Mouse (Mus musculus): ENCODE results near the gene Gab1.

The Gab1 gene

DNA sequence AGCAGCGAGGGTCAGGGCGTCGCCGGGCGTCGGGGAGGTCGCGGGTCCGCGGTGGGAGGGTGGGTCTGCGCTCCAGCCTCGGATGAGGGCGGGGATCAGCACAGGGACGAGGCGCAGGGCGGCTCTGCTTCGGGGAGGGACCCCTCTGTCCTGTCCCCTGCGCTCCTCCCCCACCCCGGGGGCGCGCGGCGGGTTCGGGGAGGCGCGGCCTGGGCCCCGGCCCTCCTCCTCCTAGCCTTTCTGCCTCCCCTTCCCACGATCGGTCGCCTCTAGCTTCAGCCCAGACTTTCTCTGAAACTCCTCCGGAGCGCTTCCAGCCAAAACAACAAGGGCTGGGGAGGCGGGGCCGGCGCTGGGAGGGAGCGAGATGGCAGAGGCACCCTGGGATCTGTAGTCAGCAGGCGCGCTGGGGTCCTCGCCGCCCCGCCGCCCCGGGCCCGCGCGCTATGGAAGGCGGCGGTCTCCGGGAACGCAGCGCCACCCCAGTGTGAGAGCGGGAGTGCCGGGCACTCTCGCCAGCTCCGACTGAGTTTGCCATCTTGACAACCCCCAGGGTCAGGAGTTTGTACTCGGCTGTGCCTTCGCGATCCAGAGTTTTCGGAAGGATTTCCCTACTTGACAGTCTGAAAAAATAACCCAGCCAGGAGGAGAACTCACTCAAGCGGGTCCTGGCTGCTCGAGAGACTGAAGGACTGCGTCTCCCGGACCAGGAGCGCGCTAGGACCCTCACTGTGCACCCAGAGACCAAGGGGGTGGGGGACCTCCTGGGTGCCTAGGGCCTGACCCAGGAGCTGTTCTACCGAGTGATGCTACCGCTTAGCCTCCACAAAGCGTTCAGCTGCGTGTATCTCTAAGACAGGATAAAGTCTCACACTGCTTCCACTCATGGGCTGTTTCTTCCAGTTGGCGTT, at the start of gene Gab1:
Gene Gab1 (minus strand): TSS at position 324 of the 911 bp plus-strand sequence.
- no peak for DNase-seq (ENCODE audit: low read depth, low spot score)

DNA sequence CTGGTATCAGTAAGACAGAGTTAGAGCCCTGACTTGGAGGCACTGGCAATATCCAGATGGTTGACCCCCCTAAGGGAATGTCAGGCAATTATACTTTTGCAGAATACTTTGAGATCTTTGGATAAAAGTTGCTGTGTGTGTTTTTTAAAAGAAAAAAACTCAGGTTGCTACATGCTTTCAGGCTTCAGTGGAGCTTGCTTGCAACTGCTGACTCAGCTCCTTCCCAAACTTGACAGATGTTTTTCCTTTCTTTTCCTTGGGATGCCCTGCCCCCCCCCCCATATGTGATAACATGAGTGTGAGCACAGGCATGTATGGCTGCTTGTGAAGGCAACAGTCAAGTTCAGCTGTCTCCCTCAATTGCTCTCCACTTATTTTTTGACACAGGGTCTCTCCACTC, 48.5 kb upstream of the Gab1 start:
- no peak for DNase-seq (ENCODE audit: low read depth, low spot score)

DNA sequence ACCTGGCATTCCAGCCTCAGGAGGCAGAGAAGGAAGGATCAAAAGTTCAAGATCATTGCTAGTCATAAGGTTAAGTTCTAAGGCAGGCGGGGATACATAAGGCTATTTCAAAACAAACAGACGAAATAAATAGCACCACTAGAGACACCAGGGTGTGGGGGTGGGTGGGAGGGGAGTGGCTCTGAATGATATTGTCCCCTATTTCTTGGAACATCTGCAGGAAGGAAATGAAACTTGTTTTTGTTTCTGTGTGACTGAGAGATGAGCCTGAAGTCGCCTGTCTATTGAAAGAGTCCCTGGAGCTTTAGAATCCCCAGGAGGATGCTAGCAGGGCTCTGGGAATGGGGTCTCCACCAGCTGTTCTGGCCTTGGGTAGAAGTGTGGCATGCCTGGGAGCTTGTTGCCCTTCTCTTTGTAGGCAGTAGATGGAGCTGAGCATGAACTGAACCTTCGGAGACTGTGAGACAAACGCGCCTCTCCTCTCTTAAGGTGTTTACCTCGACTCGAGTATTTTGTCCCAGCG, 43.5 kb upstream of the Gab1 start:
- DNase-seq (ENCODE audit: low read depth, low spot score): no peak

DNA sequence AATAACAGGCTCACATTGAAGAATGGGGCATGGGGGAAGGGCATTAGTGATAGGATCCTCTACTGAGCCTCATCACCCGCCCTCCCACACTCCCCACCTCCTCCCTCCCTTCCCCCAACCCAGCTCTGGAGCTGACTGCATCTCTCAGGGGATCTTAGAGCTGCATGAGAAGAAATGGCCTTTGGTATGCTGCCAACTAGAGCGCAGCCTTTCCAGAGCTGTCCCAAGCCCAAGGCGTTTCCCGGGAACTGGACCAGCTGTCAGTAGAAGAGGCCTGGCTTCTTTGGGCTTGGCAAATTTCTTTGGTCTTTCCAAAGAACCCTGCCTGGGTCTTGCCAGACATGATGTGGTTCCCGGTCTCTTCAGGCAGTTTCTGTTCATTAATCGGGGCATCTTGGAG, 42.3 kb upstream of the Gab1 start:
- DNase-seq (ENCODE audit: low read depth, low spot score): no peak

DNA sequence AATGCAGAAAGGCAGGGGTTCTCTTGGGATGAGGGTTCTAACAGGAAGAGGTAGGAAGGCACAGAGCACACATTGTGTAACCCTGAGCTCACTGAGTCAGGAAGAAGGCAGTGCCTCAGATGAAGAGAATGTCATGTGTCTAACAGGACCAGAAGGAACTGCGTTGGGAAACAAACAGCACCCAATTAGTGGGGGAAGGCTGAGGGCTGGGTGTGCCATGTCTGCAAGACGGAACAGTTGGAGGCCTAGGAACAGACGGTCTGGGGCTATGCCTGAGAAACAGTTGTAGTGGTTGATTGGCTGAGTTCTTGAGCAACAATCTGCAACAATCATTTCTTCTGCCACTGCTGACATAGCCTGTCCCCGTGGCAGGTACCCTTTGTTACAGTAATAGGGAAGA, 38.8 kb upstream of the Gab1 start:
- no peak for DNase-seq (ENCODE audit: low read depth, low spot score)

DNA sequence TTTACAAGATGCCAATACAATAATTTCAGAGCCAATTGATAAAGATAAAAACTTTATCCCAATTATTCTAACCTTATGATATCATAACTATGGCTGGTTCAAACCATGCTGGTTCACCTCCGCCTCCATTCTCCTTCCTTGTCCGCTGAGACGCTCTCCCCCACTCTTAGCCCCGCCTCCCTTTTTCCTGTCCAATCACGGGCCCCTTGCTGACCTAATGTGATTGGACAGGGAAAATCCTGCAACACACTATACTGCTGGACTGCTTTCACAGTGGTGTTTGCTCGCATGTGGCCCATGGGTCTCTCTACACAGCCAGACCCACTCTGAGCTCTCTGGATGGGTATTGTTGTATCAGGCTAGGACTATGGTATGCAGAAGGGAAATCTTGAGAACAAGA, 38.2 kb upstream of the Gab1 start:
- DNase-seq (ENCODE audit: low read depth, low spot score): no peak

DNA sequence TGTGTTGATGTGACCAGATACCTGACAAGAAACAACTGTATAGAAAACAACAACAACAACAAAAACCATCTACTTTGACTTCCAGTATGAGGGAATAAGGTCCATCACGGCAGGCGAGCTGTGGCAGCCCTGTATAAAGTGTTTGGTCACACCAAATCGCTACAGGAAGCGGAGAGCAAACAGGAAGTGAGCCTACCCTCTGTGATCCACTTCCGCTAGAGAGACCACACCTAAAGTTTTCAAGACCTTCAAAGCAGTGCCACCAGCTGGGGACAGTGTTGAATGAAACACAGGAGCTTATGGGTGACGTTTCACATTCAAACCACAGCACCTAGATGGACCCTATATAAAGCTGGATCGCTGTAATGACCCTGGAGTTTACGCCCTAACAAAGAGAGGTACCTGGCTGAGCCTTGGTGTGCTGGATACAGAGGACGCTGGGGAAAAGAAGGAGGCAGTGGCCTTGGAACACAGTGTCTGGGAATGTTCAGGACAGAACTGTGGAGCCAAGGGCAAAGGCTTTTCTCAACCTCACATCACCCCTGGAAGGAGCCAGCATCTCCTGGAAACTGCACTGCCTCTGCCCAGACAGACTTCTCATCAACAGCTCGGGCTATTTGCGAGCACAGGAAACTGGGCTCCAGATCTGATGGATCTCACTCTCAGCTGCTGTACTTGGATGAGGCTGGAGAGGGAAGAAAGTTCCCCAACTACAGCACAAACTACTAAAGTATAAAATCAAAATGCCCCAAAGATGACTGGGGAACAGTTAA, 36.3 kb upstream of the Gab1 start:
- DNase-seq (ENCODE audit: low read depth, low spot score): no peak

DNA sequence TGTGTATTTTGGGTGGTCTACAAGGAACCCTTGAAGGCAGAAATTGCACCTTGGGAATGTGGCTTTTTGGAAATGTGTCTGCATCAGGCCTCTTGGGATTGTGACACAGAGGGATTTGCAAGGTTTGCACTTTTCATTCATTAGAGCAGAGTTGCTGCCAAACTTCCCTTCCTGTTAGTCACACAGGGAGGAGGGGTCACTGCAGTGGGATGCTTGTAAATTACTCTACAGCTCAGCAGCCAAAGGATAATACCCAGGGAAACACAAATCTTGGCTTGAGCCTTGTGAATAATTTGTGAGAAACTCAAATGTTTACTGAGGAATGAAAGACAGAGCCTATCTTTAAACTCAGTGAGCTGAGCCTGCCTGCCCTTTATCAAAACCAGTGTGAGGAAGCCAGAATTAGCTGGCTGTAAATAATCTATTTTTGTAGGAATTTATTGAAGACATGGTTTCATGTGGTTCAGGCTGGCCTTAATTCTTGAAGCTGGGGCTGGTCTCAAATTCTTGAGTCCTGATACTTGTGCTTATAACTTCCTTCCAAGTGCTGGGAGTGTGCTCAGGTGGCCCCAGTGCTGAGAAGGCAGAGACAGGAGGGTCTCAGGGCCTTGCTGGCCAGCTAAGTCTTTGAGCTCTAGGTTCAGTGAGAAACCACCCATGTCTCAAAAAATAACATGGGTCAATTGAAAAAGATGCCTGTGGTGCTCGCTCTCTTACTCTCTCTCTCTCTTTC, 32.9 kb upstream of the Gab1 start:
- no peak for DNase-seq (ENCODE audit: low read depth, low spot score)

DNA sequence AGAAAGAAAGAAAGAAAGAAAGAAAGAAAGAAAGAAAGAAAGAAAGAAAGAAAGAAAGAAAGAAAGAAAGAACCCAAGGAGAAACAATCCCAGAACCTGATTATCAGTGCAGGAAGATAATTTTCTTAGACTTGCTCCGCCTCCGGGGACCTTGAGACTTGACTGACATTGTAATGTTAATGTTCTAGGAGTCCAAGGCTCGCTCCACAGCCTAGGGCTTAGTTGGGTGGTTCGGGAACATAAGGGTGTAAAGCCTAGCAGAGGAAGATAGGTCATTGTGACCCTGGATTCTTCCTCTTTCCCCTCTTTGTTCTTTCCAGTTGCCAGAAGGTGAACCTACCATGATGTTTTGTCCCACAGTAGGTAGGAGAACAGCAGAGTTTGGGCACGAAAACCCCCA, 31.1 kb upstream of the Gab1 start:
- DNase-seq (ENCODE audit: low read depth, low spot score): no peak

DNA sequence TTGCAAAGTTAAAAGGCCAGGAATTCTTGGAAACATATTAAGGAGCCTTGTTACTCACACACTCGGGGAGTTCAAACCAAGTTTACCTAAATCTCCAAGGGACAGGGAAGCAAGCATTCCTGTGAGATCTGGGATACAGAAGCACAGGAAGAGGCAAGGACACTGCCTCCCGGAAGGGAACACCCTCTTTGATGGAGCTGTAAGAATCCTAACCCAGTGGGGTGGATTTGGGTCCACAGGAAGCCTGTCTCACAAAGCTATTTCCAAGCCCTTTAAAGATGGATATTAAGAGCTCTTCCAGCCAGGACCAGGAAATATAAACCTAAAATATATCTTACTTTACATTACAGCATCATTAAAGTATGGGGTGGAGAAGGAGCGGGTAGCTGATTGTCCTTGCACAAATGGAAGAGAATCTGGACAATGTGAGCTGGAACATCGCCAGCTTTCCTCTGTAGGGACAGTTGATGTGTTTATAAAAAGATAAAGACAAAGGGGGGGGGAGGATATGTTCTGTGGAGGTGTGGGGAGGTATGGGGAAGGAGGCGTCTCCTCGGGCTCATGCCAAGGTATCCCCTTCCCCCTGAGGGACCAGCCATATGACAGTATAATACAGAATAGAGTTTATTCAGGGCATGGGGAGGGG, 28.1 kb upstream of the Gab1 start:
- no peak for DNase-seq (ENCODE audit: low read depth, low spot score)

DNA sequence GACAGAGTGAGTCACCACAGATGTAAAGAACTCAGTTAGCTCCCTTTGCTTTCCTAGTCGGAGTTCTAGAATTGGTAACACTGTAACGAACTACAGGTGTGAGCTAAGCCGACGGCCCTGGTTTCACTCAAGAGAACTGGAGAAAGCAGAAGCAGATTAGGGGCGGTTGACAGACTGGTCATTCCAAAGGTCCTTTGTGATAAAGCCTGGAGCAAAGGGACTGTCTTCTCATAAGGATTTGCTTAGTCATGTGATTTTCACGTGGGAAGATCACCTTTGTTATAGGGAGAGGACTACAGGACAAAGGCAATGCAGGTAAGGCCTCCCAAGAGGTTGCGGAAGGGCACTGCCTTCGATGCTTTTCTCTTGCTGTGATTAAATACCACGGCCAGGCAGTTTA, 22.0 kb upstream of the Gab1 start:
- DNase-seq (ENCODE audit: low read depth, low spot score): no peak

DNA sequence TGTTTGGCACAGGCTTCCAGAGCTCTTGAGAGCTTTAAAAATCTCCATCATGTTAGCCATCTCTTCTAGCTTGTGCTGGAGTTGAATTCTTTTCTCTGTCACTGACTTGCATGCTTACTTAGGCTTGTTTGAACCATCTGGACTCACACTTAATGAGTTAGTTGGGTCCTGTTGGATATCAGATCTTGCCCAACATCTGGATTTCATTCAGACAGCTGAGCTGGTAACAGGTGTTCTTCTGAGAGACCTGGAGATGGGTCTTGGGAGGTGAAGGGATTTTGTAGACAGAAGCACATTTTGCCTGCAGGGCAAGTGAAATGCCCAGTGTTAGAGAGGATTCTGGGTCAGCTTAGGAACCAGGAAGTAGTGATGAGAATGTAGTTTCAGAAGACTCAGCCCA, 19.0 kb upstream of the Gab1 start:
- no peak for DNase-seq (ENCODE audit: low read depth, low spot score)

DNA sequence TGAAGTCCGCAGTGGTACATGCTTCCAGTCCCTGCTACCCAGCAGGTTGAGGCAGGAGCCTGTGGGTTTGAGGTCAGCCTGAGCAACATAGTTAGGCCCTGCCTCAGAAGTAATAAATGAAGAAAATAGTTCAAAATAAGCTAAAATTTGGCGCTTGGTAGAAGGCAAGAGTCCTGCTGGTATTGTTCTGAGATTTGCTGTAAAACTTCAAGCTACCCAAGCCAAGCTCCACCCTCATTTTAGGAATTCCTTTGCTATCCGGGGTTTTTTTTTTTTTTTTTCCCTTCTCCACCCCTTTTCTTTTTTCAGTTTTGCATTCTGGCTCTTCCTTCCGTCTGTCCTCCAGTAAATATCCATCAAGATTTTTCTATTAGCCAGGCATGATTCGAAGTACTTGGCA, 15.7 kb upstream of the Gab1 start:
- no peak for DNase-seq (ENCODE audit: low read depth, low spot score)

DNA sequence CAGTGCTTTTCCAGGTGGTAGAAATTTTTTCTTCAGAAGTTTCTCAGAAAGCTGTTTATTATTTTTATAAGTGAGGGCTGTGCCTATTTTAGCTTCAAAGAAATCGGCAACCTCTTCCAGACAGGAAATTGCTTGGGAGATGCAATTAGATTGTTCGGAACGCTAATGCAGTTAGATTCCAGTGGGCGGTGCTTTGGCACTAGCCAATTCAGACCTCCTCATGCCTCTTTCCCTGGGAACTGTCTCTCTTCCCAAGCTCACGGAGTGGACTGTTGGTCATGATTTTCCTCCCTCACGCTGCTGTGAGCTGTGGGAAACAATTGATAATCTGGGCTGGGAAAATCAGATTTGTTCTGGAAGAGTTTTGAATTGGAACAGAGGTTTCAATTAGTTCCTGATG, 15.1 kb upstream of the Gab1 start:
- no peak for DNase-seq (ENCODE audit: low read depth, low spot score)

DNA sequence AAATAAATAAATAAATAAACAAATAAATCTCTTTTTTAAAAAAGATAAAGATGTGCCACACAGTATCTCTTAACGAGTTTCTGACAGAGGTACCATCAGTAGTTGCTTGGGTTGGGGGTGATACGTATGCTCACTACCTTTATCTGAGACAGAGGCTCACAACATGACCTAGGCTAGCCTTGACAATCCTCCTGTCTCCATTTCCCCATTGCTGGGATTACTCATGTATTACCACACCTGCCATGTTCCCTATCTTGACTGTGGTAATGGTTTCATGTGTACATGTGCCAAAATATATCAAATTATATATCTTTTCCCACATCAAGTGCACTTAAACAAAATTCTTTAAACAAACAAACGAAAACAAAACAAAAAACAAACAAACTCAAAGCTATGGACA, 14.2 kb upstream of the Gab1 start:
- no peak for DNase-seq (ENCODE audit: low read depth, low spot score)

DNA sequence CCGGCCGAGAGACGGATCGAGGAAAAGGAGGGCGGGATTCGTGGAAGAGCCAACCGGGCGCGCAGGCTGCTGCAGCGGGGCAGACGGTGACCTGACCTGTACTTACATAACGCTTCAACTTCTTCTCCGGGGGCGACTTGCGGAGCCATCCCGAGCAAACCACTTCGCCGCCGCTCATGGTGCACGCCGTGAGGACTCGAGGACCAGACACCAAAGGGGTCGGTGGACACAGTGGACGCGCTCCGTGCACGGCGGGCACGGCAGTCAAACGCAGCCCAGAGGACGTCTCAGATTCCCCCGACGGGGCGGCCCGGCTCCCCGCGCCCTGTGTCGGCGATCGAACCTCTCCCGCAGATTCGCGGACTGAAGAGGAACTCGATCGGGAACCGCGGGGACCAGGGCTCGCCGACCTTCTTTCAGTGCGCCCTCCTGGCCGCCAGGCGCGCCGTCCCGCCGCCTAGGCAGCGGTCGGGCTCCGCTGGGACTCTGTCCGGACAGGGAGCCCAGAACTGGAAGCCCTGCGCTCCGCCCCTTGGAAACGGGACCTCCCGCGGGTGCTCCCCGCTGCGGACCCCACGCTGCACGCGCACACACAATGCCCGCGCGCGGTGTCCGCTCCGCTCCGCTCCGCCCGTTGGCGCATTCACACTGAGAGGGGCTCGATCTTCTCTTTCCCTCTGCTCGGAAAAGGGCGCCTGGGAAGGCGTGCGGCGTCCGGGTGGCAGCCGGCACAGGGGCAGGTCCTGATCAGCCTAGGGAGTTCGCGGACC, 708 bp downstream of the Gab1 start:
- no peak for DNase-seq (ENCODE audit: low read depth, low spot score)

DNA sequence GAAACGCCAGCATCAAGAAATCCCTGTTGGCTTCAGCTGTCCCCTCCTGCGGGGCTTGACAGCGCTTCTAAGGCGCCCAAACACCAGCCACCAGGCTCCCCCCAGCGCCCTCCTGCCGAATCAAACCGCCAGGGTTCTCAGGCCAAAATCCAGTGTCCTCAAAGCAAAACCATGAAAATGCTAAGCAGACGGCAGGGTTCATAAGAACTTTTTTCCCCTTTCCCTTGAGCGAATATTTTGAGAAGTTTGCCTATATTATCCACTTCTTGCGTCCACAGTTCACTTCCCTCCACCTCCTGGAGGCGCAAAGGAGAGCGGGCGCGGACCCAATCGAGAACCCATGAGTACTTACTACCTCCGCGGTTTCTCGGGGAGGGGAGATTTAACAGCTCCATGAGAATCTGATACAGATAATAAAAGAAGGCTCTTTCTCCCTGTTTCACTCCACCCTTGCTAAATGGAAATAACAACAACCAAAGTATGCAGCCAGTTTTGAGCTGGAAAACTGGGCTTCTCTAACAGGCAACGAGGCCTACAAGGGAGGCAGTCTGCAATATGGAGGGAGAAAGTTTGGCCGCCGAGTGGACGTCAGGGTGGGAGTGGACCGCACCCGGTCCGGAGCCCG, 1.4 kb downstream of the Gab1 start:
- DNase-seq (ENCODE audit: low read depth, low spot score): no peak

DNA sequence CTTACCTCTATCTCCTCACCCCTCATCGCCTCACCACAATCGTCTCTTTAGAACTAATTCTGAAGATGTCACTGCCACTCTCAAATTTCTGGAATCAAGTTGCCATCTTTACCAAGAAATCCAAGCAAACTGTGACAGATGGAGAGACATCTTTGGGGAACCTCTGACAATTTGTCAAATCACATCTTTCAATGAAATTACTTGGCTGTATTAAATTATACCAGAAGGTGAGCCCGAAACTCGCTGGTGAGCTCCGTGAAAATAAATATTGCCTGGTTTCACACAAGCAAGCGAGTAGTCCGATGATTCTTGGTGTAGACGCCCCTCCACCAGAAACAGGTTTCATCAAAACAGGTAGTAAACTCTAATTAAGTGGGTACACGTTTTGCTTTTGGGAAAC, 2.2 kb downstream of the Gab1 start:
- no peak for DNase-seq (ENCODE audit: low read depth, low spot score)

DNA sequence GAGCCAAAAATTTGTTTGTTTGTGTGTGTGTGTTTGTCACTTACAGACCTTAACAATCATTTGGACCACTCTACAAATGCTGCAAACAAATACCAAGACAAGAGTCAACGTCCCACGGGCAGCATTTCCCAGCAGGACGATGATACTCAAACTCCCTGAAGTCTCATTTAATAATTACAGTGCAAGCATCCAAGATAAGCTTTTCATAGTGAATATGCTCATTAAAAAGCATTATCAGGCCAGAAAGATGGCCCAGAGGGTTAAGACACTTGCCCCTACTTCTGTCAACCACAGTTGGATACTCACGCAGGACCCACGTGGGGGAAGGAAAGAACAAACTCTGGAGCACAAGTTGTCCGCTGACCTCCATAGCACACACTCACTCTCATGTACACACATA, 4.8 kb downstream of the Gab1 start:
- no peak for DNase-seq (ENCODE audit: low read depth, low spot score)

DNA sequence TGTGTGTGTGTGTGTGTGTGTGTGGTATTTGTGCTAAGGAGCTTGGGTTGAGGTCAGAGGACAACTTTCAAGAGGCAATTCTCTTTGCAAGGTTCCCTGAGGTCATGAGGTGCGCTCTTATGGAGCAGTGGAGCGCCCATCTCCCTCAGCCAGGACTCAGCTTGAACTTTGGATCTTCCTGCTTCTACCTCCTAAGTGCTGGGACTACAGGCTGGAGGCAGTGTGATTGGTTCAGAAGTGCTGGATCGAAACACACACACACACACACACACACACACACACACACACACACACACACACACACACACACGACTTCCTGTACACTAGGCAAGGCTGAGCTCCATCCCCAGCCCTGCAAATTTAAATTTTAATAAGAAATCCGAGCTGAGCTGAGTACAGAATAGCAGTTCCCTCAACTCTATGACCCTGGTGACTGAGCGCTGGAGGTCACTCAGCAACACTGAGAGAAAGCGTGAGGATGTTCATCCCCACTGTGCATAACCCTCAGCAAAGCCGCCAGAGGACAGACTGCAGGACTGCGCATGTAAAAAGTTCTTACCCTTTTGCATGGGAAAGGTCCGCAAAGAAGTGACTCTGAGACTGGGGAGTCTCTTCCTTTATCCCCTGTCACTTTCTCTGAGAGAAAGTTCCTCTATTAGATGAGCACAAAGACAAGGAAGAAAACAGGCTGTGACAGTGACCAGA, 6.4 kb downstream of the Gab1 start:
- DNase-seq (ENCODE audit: low read depth, low spot score): no peak
